Mouse (Mus musculus): Measurements from ENCODE around the gene Krtap5-4.
"Not testable (repeated sequence)": the region's sequence is repeated elsewhere in the genome, so short reads cannot be mapped to it uniquely, and the experiment has no call there.

The Krtap5-4 gene

GRCm38 (mm10) chr7:142322641-142323040 lies 19.3 kb downstream of the Krtap5-4 start:
- DNase-seq: no peak

DNA sequence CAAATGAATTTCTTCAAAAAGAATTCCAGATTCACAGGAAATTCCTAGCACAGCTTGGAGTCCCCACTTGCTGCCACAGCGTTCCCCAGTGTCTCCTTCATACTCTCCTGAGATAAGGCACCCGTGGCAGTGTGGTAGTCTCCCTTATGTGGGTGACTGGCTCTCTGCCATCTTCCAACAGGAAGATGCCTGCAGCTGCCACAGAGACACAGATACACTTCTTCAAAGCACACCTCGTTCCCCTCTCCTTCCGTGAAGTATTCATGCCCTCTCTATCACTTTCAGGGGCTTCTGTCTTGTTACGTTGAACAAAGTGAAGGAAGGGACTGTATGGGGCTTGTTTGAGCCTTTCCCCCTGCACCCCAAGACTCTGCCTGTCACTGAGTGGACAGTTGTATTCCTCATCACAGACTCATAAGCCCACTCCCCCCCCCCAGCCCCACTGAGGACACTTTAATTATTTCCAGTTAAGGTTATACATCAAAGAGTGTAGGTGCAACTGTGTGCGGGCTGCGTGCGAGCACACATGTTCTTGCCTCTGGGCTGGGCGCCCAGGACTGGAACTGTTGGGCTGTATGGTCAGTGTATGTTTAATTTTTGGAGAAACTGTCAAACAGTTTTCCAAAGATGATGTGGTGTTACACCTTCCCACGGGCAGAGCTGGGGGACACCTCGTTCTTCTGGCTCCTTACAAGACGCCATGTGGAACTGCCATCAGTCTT lies 20.2 kb downstream of the Krtap5-4 start:
- no peak for DNase-seq

- no peak for DNase-seq
Observed at GRCm38 (mm10) chr7:142326714-142327445, 23.5 kb downstream of the Krtap5-4 start.

- DNase-seq: no peak
Observed at GRCm38 (mm10) chr7:142328507-142328906, 25.2 kb downstream of the Krtap5-4 start.

DNA sequence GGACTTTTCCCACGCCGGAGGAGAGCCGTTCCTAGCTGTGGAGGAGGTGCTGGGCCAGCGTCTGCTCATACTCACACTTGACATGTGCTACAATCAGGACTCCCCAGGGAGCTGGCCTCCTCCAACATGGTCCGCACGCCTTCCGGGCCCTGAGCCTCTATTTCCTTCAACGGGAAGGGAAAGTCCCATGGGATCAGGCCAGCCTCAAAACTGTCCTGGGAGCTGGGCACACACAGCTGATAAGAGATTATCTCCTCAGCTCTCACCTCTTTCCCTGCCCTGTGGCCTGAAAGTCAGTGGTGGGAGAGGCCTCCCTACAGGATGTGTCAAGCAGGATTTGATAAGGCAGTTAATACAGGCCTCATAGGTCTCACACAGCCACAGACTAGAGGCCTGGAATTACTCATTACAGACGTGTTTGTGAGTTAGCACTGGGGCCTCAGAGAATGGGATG lies 26.9 kb downstream of the Krtap5-4 start:
- peak; percentile 14 to 23 for DNase-seq

DNA sequence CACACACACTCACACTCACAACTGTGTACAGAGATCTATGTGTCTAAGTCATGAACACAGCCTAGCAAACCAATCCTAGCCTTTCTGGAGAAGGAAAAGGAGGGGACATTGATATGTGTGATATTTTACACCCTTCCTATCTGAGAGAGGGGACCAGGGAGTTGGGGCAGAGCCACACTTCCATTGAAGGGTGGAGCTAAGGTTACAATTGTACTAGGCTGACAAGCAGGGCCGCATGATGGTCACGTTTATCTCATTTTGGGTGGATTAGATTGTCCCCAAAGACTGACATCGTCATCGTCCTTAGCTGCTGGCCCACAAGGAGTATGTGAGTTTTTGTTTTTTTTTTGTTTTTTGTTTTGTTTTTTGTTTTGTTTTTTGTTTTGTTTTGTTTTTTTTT lies 27.9 kb downstream of the Krtap5-4 start:
- no peak for DNase-seq

GRCm38 (mm10) chr7:142332741-142333140 lies 29.4 kb downstream of the Krtap5-4 start:
- not testable (repeated sequence) for DNase-seq

DNA sequence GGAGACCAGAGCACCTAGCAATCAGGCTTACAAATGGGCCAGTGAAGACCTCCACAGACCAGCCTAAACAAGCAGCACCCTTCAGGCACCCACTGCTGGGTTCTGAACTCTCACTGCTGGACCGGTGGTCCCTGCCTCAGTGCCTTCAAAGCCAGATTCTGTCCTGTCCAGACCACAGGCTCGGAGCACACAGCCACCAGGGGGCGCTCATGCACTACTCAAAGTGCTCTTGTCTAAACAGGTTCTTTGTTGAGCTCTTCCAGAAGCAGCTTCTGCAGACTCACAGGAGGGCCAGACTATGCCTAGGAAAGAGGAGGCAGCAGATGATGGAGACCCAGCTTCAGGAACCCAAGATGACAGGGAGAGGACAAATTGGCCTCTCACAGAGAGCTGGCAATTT lies 30.9 kb downstream of the Krtap5-4 start:
- DNase-seq: peak; percentile 74 to 82

- DNase-seq: no peak
Observed at GRCm38 (mm10) chr7:142335151-142335550, 31.8 kb downstream of the Krtap5-4 start.

GRCm38 (mm10) chr7:142340269-142340970 lies 37.1 kb downstream of the Krtap5-4 start:
- peak; percentile 35 to 58 for DNase-seq

- DNase-seq: peak in 1 of 2 experiments; percentile 28
Observed at GRCm38 (mm10) chr7:142341564-142342246, 38.4 kb downstream of the Krtap5-4 start.

DNA sequence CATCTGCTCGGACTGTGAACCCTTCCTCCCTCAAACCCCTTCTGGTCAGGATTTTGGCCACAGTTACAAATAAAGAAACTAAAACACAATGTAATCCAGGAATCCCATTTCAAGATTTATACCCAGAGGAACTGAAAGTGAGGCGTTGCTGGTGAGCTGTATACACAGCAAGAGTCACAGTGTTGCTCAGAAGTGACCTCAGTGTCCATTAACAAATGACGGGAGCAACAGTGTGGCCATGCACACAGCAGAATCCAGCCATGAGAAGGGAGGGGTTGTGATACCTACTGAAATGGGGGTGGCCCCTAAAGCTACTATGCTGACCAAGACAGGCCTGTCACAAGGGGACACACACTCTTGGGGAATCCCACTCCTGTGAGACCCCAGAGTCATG lies 38.9 kb downstream of the Krtap5-4 start:
- DNase-seq: peak in 1 of 2 experiments; percentile 25

GRCm38 (mm10) chr7:142347542-142347941 lies 44.2 kb downstream of the Krtap5-4 start:
- no peak for DNase-seq

- no peak for DNase-seq
Observed at GRCm38 (mm10) chr7:142349308-142349961, 46.1 kb downstream of the Krtap5-4 start.

DNA sequence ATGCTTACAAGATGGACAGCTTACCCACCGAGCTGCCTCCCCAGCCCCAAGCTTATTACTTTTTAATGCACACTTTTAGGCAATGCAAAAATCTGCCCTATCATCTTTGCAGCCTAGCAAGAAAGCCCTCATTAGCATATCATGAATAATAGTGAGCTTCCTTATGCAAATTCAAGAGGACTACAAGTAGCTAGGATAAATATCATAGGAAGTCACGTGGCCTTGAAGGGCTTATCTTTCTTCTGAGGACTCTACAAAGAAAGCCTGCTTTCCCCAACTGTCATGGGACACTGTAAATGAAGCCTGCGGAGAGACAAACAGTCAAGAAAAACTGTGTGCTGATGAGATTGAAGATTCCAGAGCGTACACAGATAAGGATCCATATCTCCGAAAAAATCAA lies 48.2 kb downstream of the Krtap5-4 start:
- DNase-seq: no peak

- peak in 1 of 2 experiments; percentile 44 for DNase-seq
Observed at GRCm38 (mm10) chr7:142353854-142354253, 50.5 kb downstream of the Krtap5-4 start.
